Mouse (Mus musculus) liver, embryonic 14.5 days (tissue): ENCODE results near the gene 4932438H23Rik.

Experiments
- CTCF ChIP-seq: IDR thresholded peaks from 2 replicates; pipeline ENCODE4 v1.5.1; 2016; ENCODE audit warnings: antibody characterized with exemption, low read depth, control low read depth
- EP300 ChIP-seq: IDR thresholded peaks from 2 replicates; pipeline ENCODE4 v1.6.1; 2016; ENCODE audit warnings: antibody characterized with exemption, low read depth

- TF ChIP-seq EP300: no peak
- no peak for TF ChIP-seq CTCF
Measured at GRCm38 (mm10) chr16:91043461-91044248, 51.3 kb downstream of the 4932438H23Rik start.
